Mouse (Mus musculus): ENCODE measurements around the gene Olfr366. TPM values are rescaled to one million over a fixed set of nuclear protein-coding genes. Genes with fewer than 3 reads are reported as not detected.
"Not testable (repeated sequence)": the region's sequence is repeated elsewhere in the genome, so short reads cannot be mapped to it uniquely, and the experiment has no call there.

The Olfr366 gene
- not detected for total RNA-seq (2021)

DNA sequence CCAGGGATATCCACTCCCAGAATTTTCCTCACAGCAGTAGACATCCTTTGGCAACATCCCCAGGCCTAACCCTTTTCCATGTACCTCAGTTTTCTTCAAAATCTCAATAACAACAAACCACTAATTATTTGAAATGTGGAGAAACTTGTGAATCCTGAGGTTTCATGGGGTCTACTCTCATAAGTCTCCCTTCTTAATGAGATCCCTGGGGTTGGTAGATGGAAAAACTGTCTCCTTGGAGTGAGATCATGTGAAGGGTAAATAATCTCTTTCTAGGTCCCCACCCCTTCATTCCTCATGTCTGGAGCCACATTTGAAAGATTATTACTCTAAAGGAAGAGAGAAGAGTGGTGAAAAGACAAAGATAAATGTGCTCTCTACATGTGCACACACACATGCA is at the start of gene Olfr366:
Gene Olfr366, plus strand, starts transcription at position 301 of the 400 bp plus-strand sequence.
- DNase-seq, result no peak
- intact Hi-C loops (cut with DNase I), result no loop called here

DNA sequence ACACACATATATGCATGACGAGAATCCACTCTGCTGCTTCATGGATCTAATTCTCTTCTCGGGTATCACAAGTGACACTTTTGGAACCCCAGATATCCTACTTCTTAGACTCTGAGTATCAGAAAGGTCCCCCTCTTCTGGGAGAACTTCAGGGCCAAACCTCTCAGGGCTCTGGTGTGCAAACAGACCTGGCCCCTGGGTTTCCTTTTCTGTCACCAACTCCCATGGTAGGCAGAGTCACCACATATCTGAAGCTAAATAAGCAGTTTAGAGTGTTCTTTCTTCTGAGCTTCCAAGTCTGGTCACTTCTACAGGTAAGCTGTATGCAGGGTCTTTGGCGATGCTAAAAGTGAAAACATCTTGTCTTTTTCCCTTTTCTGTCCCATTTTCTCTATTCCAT is 23.5 kb upstream of the Olfr366 start, which contains the start of gene Olfr365:
Gene Olfr365, plus strand, starts transcription at position 301 of the 400 bp plus-strand sequence.
- intact Hi-C loops (cut with DNase I), result no loop called here
- no peak for DNase-seq

DNA sequence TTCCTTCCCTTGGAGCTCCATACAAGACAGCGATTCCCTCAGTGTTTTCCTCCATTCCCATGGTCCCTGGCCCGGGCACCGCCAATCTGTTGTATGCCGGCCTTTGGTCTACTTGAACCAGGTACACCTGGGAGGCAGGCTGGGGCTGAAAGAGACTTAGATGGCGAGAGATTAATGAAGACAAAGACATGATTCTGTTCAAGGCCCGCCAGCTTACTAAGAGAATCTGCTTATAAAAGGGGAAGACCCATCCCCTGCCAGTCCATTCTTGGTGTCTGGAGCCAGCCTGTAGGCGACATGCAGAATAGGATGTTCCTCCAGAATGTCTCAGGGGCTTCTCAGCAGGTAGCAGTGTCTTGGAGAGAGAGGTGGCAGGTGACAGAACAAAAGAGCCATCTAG is 50.4 kb downstream of the Olfr366 start:
- intact Hi-C loops (cut with DNase I); DNase-seq: not testable (repeated sequence)

Other genes with a start within 250 kb of the Olfr366 start
- gene Olfr357, start 217.7 kb upstream of the Olfr366 start, total RNA-seq (2021), result not detected
- not detected for gene Olfr358, start 202.2 kb upstream of the Olfr366 start, total RNA-seq (2021)
- not detected for gene Olfr360, start 145.8 kb upstream of the Olfr366 start, total RNA-seq (2021)
- not detected for gene Olfr361, start 122.3 kb upstream of the Olfr366 start, total RNA-seq (2021)
- not detected for gene Olfr362, start 93.7 kb upstream of the Olfr366 start, total RNA-seq (2021)
- not detected for gene Olfr364-ps1, start 72.3 kb upstream of the Olfr366 start, total RNA-seq (2021)
- under 1 TPM in 1 of 2 experiments, not detected in 1; 0.08 TPM for gene Olfr365, start 23.4 kb upstream of the Olfr366 start, total RNA-seq (2021)
- not detected for gene Olfr368, start 114.9 kb downstream of the Olfr366 start, total RNA-seq (2021)
- 10 to 100 TPM; 37.1 to 40.2 TPM for gene Pdcl, start 147.8 kb downstream of the Olfr366 start, total RNA-seq (2021)
- gene Rc3h2, start 211.3 kb downstream of the Olfr366 start, total RNA-seq (2021), result 10 to 100 TPM; 87.9 to 93.5 TPM
- 10 to 100 TPM in 1 of 2 experiments, 1 to 10 TPM in 1; 8.8 to 12.8 TPM for gene Zbtb26, start 231.6 kb downstream of the Olfr366 start, total RNA-seq (2021)
- gene Zbtb6, start 231.6 kb downstream of the Olfr366 start, total RNA-seq (2021), result 10 to 100 TPM; 30.5 to 31.7 TPM
- 100 to 1,000 TPM; 111 to 115 TPM for gene Rabgap1, start 231.7 kb downstream of the Olfr366 start, total RNA-seq (2021)

Measured in left cerebral cortex, postnatal 4 days (tissue).